Mouse (Mus musculus) thymus, postnatal 36 days (tissue): Measurements from ENCODE around the gene Tas1r2.

Experiments used
- DNase-seq, 2 experiments: peaks; one replicate each; pipeline ENCODE4 v3.0.0; 2022; ENCODE audit warnings: mixed read lengths in 2 of 2

The Tas1r2 gene

GRCm38 (mm10) chr4:139653238-139653637 is at the start of gene Tas1r2:
TSS of gene Tas1r2 (plus strand) at chr4:139653538.
- no peak for DNase-seq

GRCm38 (mm10) chr4:139605216-139605615 is 48.1 kb upstream of the Tas1r2 start:
- no peak for DNase-seq

GRCm38 (mm10) chr4:139606732-139607131 is 46.6 kb upstream of the Tas1r2 start:
- DNase-seq: no peak

DNA sequence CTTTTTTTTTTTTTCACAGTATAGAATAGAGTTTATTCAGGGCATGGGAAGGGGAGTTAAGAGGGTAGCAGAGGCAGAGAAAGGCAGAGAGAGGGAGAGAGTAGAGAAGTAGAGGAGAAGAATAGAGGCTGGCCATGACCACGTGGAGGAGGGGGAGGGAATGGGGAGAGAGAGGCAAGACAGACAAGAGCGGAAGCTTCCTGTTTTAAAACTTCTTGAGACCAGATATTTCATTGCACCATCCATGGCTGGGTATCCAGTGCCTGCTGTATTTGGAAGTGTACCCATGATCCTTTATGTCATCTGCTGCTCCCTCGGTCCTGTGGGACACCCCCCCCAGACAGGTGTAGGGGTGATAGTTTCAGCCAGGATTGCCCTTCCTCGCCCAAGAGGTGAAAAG is 44.4 kb upstream of the Tas1r2 start:
- DNase-seq: no peak

- DNase-seq: no peak
Observed at GRCm38 (mm10) chr4:139610954-139611353, 42.4 kb upstream of the Tas1r2 start.

- peak; percentile 64 to 80 for DNase-seq
Observed at GRCm38 (mm10) chr4:139611542-139611953, 41.8 kb upstream of the Tas1r2 start.

GRCm38 (mm10) chr4:139614524-139615260 is 38.6 kb upstream of the Tas1r2 start:
- DNase-seq: no peak

DNA sequence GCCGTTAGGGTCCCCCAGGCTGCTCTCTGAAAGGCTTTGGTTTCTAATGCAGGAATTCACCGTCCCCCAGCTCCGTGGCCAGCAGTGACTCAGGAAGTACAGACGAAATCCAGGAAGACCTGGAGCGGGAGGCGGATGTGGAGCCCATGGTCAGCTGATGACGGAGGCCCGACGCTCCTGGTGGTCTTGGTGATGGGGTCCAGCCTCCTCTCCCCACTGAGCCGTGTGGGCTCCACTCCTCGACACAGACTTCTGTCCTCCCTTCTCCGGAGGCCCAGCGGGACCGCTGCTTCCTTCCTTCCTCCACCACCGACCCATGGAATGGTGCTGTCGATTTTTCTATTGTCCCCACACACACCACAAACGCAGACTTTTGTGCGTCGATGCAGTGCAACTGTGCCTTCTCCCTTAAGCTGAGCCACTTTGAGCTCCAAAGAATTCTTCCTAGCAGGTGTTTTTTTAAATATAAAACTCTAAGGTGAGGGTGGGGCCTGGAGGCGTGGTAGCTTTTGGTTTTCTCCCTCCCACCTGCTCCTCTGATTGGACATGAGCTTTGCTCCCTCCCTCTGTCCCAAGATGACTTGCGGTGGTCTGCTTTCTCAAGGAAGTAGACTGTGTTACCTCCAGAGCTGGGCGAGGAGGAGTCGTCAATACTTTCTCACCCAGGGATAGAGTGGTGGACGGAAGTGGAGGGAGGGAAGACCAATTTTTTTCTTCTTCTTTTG is 36.9 kb upstream of the Tas1r2 start:
- peak; percentile 73 to 83 for DNase-seq

- no peak for DNase-seq
Observed at GRCm38 (mm10) chr4:139617001-139617364, 36.4 kb upstream of the Tas1r2 start.

- no peak for DNase-seq
Observed at GRCm38 (mm10) chr4:139619765-139620164, 33.6 kb upstream of the Tas1r2 start.

- DNase-seq: peak; percentile 82 to 89
Observed at GRCm38 (mm10) chr4:139622373-139623282, 30.7 kb upstream of the Tas1r2 start, which contains the start of gene Aldh4a1. TSS of gene Aldh4a1 (plus strand) at chr4:139622866.

GRCm38 (mm10) chr4:139623434-139624115 is 29.8 kb upstream of the Tas1r2 start:
- no peak for DNase-seq

- no peak for DNase-seq
Observed at GRCm38 (mm10) chr4:139624116-139624489, 29.2 kb upstream of the Tas1r2 start.

- DNase-seq: no peak
Observed at GRCm38 (mm10) chr4:139624706-139625105, 28.6 kb upstream of the Tas1r2 start.

DNA sequence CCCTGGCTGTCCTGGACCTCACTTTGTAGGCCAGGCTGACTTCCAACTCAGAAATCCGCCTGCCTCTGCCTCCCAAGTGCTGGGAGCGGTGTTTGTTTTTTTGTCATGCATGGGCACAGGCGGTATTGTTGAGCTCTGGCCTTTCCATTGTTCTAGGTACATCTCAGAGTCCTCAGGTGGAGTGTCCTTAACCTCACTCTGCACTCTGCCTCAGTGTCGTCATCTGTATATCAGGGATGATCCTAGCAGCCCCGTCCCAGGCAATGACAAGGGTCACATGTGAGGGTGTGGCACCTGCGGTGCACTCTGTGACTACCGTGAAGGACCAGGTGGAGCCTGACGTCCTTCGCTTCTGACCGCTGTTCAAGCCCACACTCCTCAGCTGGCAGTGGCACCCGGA is 26.0 kb upstream of the Tas1r2 start:
- no peak for DNase-seq

- no peak for DNase-seq
Observed at GRCm38 (mm10) chr4:139630171-139630570, 23.2 kb upstream of the Tas1r2 start.

DNA sequence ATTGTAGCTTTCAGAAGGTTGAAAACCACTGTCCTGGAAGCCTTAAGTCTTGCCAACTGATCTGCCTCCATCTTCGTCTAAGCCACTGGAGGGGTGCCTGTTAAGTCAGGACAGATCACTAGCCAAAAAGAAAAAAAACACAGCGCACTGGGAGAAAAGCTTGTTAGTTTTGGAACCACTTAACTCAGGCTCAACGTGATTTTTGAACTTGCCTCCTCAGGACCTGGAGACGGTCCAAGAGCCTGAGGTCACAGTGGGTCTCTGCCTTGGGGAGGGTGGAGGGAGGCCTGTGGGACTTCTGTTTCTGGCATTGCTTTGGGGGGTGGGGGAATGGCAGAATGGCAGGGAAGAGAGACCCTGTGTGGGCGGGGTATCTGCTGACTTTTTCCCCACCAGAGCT is 22.2 kb upstream of the Tas1r2 start:
- DNase-seq: no peak

- DNase-seq: no peak
Observed at GRCm38 (mm10) chr4:139631569-139632253, 21.6 kb upstream of the Tas1r2 start.

DNA sequence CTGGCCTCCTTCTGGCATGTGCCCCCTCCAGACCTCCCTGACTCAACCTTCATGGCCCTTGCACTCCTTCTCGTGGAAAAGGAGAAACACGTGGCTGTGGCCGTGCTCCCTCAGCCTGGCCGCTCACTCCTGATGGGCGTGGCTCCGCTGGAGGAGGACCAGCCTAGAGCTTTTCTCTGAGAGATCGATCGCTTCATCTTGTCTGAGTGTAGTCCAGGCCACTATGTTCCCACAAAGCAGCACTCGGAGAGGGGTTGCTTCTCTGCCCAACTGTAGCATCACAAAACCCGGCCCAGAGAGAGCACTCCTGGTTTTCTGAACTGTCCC is 21.1 kb upstream of the Tas1r2 start:
- no peak for DNase-seq

GRCm38 (mm10) chr4:139636373-139636772 is 17.0 kb upstream of the Tas1r2 start:
- DNase-seq: peak; percentile 53 to 63

DNA sequence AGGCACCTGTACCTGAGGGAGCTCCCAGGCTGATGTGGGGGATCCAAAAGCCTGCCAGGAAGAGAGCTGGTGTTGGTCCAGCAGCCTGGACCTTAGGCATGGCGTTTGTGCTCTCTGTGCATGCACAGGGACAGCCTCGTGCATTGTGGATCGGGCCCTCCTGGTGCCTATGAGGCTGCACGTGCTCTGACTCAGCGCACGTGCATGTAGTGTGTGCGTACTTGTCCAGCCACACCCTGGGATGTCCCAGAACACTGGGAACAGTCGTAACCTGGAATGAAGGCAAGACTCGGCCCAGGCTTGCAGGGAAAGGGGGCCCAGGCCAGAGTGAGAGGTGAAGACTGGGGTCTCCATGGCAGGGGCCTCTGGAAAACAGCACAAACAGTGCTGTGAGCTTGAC is 15.5 kb upstream of the Tas1r2 start:
- DNase-seq: no peak

DNA sequence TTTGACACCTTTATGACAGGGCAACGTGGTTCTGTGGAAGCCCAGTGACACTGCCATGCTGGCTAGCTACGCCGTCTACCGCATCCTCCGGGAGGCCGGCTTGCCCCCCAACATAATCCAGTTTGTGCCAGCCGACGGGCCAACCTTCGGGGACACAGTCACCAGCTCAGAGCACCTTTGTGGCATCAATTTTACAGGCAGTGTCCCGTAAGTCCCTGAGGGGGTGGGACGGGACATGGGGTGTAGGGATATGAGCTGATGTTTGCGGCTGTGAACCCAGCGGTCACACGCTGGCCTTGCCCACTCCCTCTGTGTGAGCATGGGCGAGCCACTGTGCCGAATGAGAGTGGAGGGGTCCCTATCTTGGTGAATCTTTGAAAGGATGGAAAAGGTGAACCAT is 15.0 kb upstream of the Tas1r2 start:
- DNase-seq: no peak
